Mouse (Mus musculus): ENCODE results near the gene Cwc25.
A peak's percentile ranks its signal among the peaks of the same experiment; 100 is the strongest.

DNA sequence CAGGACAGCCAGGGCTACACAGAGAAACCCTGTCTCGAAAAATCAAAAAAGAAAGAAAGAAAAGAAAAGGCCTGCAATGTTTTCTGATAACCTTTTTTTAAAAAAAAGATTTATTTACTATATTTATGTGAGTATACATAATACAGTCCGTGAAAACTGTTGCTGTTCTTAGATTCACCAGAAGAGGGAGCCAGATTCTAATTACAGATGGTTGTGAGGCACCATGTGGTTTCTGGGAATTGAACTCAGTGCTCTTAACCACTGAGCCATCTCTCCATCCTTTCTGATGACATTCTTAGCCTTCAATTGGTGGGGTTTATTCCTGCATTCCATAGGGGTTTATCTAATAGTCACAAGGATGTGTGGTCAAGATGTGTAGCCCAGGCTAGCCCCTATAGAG lies 26.8 kb upstream of the Cwc25 start:
- peak; percentile 79 for TF ChIP-seq CTCF (IDR thresholded peaks at IDR 0.05)
- TF ChIP-seq EP300 (IDR thresholded peaks at IDR 0.05): no peak
